Mouse (Mus musculus) E14TG2a.4 (cell line): Measurements from ENCODE around the gene Bex2.

Experiments
- CTCF ChIP-seq: conservative IDR thresholded peaks from 2 replicates; pipeline ENCODE4 v1.5.1; 2014; ENCODE audit warnings: low read length
- NANOG ChIP-seq: IDR thresholded peaks from 2 replicates; pipeline ENCODE4 v1.6.1; 2014; ENCODE audit warnings: borderline replicate concordance, low read length, mixed read lengths
- POU5F1 ChIP-seq: IDR thresholded peaks from 2 replicates; pipeline ENCODE4 v1.6.1; 2014; ENCODE audit warnings: low read length, borderline replicate concordance

GRCm38 (mm10) chrX:136085155-136085554 lies 17.1 kb upstream of the Bex2 start, which contains the start of gene Nxf3:
- TF ChIP-seq CTCF (no peak), POU5F1 (no peak), NANOG (no peak)
